ENCODE assay signal across 20 mouse cellular contexts in genomic region chr3:109984086-109984485, GRCm38 (mm10).
A peak's percentile ranks its signal among the peaks of the same experiment; 100 is the strongest.
DNase-seq lines count a peak whose midpoint lies in the region; ATAC-seq and TF ChIP-seq lines count a peak whose summit lies in the region.
"Had no signal": no experiment of that assay in that cellular context is flagged by ENCODE, and none has a peak within 500 bp of the region (broad histone marks: within the 10 kb centered on the region; RNA-seq: fewer than 3 reads in every experiment).

No protein-coding gene starts in this region.

- TF ChIP-seq POLR2A in lung, adult 2 months (IDR thresholded peaks at IDR 0.05; ENCODE audit: borderline replicate concordance, extremely low read depth, low read depth, low read length), result no peak

- TF ChIP-seq CTCF in lung, adult 2 months (IDR thresholded peaks at IDR 0.05; ENCODE audit: insufficient read depth, low read length), result no peak

- no peak overlapping the region for H3K4me3 ChIP-seq in lung, adult 2 months (replicated peaks; ENCODE audit: extremely low read depth, low read depth, low read length)
- H3K4me3 ChIP-seq: embryonic facial prominence, embryonic 15.5 days; heart, embryonic 13.5 days; hindbrain, embryonic 15.5 days; limb, embryonic 12.5 days; liver, embryonic 12.5 days; lung, embryonic 15.5 days; neural tube, embryonic 12.5 days; stomach, embryonic 15.5 days had no signal

- no peaks in the 10 kb centered on the region for H3K4me1 ChIP-seq in lung, adult 2 months (ENCODE audit: control insufficient read depth, insufficient read depth, low read length)
- H3K4me1 ChIP-seq: embryonic facial prominence, embryonic 15.5 days; heart, embryonic 13.5 days; hindbrain, embryonic 15.5 days; limb, embryonic 12.5 days; liver, embryonic 12.5 days; lung, embryonic 15.5 days; neural tube, embryonic 12.5 days; stomach, embryonic 15.5 days had no signal

- 43% methylated on average over 2 of the region's 2 CpGs for WGBS in lung, adult 2 months

- DNase-seq in frontal cortex, postnatal 14 days (ENCODE audit: low spot score in 2 of 2), result no peak
- peak; percentile 19 for DNase-seq in lung, postnatal 10 days
- no peak for DNase-seq in lung, adult 2 months
- peak; percentile 27 to 44 for DNase-seq in right cerebral cortex, postnatal 10 days (ENCODE audit: low spot score in 2 of 2)
- DNase-seq in right cerebral cortex, postnatal 25 days, result no peak
- no peak for DNase-seq in adrenal gland, adult (ENCODE audit: inconsistent age in 2 of 2, low spot score in 1 of 2)
- DNase-seq: adrenal gland, adult 2 months; kidney, postnatal 36 days; right cerebral cortex, postnatal 14 days; thymus, adult 2 months had no signal

- peak; percentile 74; the same call in 1 of the 2 replicates for ATAC-seq in frontal cortex, adult (ENCODE audit: low TSS enrichment)
- ATAC-seq: intestine, embryonic 16.5 days; liver, embryonic 12.5 days had no signal

Comparison
In these comparisons a context has a peak if more than half of its experiments do, and no peak if none do; other contexts are left out.
1. DNase-seq: peak in lung, postnatal 10 days (single experiment) and right cerebral cortex, postnatal 10 days (2 of 2); none in frontal cortex, postnatal 14 days (0 of 2), lung, adult 2 months (single experiment), right cerebral cortex, postnatal 25 days (single experiment) and adrenal gland, adult (0 of 2).